Mouse (Mus musculus) thymus, postnatal 36 days (tissue): ENCODE results near the gene Nxph3.

Experiments
- DNase-seq, 2 experiments: peaks; one replicate each; pipeline ENCODE4 v3.0.0; 2022; ENCODE audit warnings: mixed read lengths in 2 of 2

Nxph3 gene

GRCm38 (mm10) chr11:95514298-95514861, at the start of gene Nxph3:
Nxph3 (minus strand) TSS chr11:95514570.
- DNase-seq, result peak; percentile 63 to 65

GRCm38 (mm10) chr11:95563849-95564248, 49.5 kb upstream of the Nxph3 start:
- no peak for DNase-seq

- no peak for DNase-seq
Measured at GRCm38 (mm10) chr11:95560773-95561172, 46.4 kb upstream of the Nxph3 start.

- DNase-seq, result no peak
Measured at GRCm38 (mm10) chr11:95559761-95560160, 45.4 kb upstream of the Nxph3 start.

- DNase-seq, result no peak
Measured at GRCm38 (mm10) chr11:95557719-95558118, 43.3 kb upstream of the Nxph3 start.

GRCm38 (mm10) chr11:95557032-95557431, 42.7 kb upstream of the Nxph3 start:
- DNase-seq, result no peak

- DNase-seq, result no peak
Measured at GRCm38 (mm10) chr11:95555279-95555678, 40.9 kb upstream of the Nxph3 start.

- DNase-seq, result no peak
Measured at GRCm38 (mm10) chr11:95550301-95551021, 36.1 kb upstream of the Nxph3 start.

GRCm38 (mm10) chr11:95546021-95546782, 31.8 kb upstream of the Nxph3 start:
- no peak for DNase-seq

GRCm38 (mm10) chr11:95544546-95545327, 30.4 kb upstream of the Nxph3 start:
- no peak for DNase-seq

GRCm38 (mm10) chr11:95540637-95541385, 26.4 kb upstream of the Nxph3 start:
- DNase-seq, result no peak

- no peak for DNase-seq
Measured at GRCm38 (mm10) chr11:95538378-95539104, 24.2 kb upstream of the Nxph3 start.

GRCm38 (mm10) chr11:95533484-95534160, 19.3 kb upstream of the Nxph3 start:
- peak; percentile 66 to 73 for DNase-seq

GRCm38 (mm10) chr11:95532353-95533072, 18.1 kb upstream of the Nxph3 start:
- DNase-seq, result no peak

- no peak for DNase-seq
Measured at GRCm38 (mm10) chr11:95528231-95528630, 13.9 kb upstream of the Nxph3 start.

GRCm38 (mm10) chr11:95527307-95527706, 12.9 kb upstream of the Nxph3 start:
- DNase-seq, result no peak

- DNase-seq, result peak; percentile 71 to 72
Measured at GRCm38 (mm10) chr11:95521563-95521962, 7.2 kb upstream of the Nxph3 start.

GRCm38 (mm10) chr11:95520456-95521072, 6.2 kb upstream of the Nxph3 start:
- DNase-seq, result peak; percentile 85 to 88

- no peak for DNase-seq
Measured at GRCm38 (mm10) chr11:95519996-95520395, 5.6 kb upstream of the Nxph3 start.

- no peak for DNase-seq
Measured at GRCm38 (mm10) chr11:95519299-95519698, 4.9 kb upstream of the Nxph3 start.
